Mouse (Mus musculus) central nervous system, embryonic 11.5 days (tissue): ENCODE results near the gene Olfr1278. TPM values are rescaled to one million over a fixed set of nuclear protein-coding genes. Genes with fewer than 3 reads are reported as not detected.

Experiments
- polyA plus RNA-seq: library from polyadenylated mRNA; depleted of rRNA; stranded (reverse); fragments of >200 nt; gene quantifications from 2 replicates; pipeline ENCODE4 v1.2.3, GENCODE M21; 2012; rRNA removed

The Olfr1278 gene
- not detected in 2 replicates for polyA plus RNA-seq

GRCm38 (mm10) chr2:111289836-111290235 is at the start of gene Olfr1278:
Gene Olfr1278, plus strand, starts transcription at chr2:111290136.

GRCm38 (mm10) chr2:111254216-111254615 is 35.7 kb upstream of the Olfr1278 start, which contains the start of gene Olfr1276:
Gene Olfr1276, plus strand, starts transcription at chr2:111254516.

GRCm38 (mm10) chr2:111274006-111274405 is 15.9 kb upstream of the Olfr1278 start, which contains the start of gene Olfr1277:
Gene Olfr1277, minus strand, starts transcription at chr2:111274106.

GRCm38 (mm10) chr2:111300374-111300773 is 10.4 kb downstream of the Olfr1278 start, which contains the start of gene Olfr1279:
Gene Olfr1279, plus strand, starts transcription at chr2:111300635.

GRCm38 (mm10) chr2:111313717-111314116 is 23.8 kb downstream of the Olfr1278 start, which contains the start of gene Olfr1280:
Gene Olfr1280, plus strand, starts transcription at chr2:111314017.

GRCm38 (mm10) chr2:111326220-111326619 is 36.3 kb downstream of the Olfr1278 start, which contains the start of gene Olfr1281:
Gene Olfr1281, plus strand, starts transcription at chr2:111326520.

GRCm38 (mm10) chr2:111335976-111336375 is 46.0 kb downstream of the Olfr1278 start, which contains the start of gene Olfr1282:
Gene Olfr1282, minus strand, starts transcription at chr2:111336076.

Other genes with a start within 250 kb of the Olfr1278 start
- not detected in 2 replicates for gene Gm13941, start 184.2 kb upstream of the Olfr1278 start, polyA plus RNA-seq
- gene Gm15130, start 137.2 kb upstream of the Olfr1278 start, polyA plus RNA-seq: not detected in 2 replicates
- not detected in 2 replicates for gene 4930430A15Rik, start 60.5 kb upstream of the Olfr1278 start, polyA plus RNA-seq
- gene Olfr1275, start 54.9 kb upstream of the Olfr1278 start, polyA plus RNA-seq: not detected in 2 replicates
- gene Olfr1276, start 35.6 kb upstream of the Olfr1278 start, polyA plus RNA-seq: not detected in 2 replicates
- gene Olfr1277, start 16.0 kb upstream of the Olfr1278 start, polyA plus RNA-seq: not detected in 2 replicates
- gene Olfr1279, start 10.5 kb downstream of the Olfr1278 start, polyA plus RNA-seq: not detected in 2 replicates
- not detected in 2 replicates for gene Olfr1280, start 23.9 kb downstream of the Olfr1278 start, polyA plus RNA-seq
- not detected in 2 replicates for gene Olfr1281, start 36.4 kb downstream of the Olfr1278 start, polyA plus RNA-seq
- gene Olfr1282, start 45.9 kb downstream of the Olfr1278 start, polyA plus RNA-seq: not detected in 2 replicates
- not detected in 2 replicates for gene Olfr1283, start 76.7 kb downstream of the Olfr1278 start, polyA plus RNA-seq
- not detected in 2 replicates for gene Olfr1284, start 85.4 kb downstream of the Olfr1278 start, polyA plus RNA-seq
- not detected in 2 replicates for gene Olfr1286, start 133.0 kb downstream of the Olfr1278 start, polyA plus RNA-seq
- gene Olfr1287, start 159.0 kb downstream of the Olfr1278 start, polyA plus RNA-seq: not detected in 2 replicates
- not detected in 2 replicates for gene Olfr1288, start 184.0 kb downstream of the Olfr1278 start, polyA plus RNA-seq
- gene Olfr1289, start 190.7 kb downstream of the Olfr1278 start, polyA plus RNA-seq: not detected in 2 replicates
- not detected in 2 replicates for gene Olfr1290, start 203.7 kb downstream of the Olfr1278 start, polyA plus RNA-seq
- not detected in 2 replicates for gene Olfr1291-ps1, start 207.0 kb downstream of the Olfr1278 start, polyA plus RNA-seq
- not detected in 2 replicates for gene Olfr1293-ps, start 235.1 kb downstream of the Olfr1278 start, polyA plus RNA-seq